Mouse (Mus musculus) midbrain, embryonic 15.5 days (tissue): ENCODE data around the gene Procr. TPM values are rescaled to one million over a fixed set of nuclear protein-coding genes. Genes with fewer than 3 reads are reported as not detected.
"Not testable (repeated sequence)": the region's sequence is repeated elsewhere in the genome, so short reads cannot be mapped to it uniquely, and the experiment has no call there.

ENCODE experiments used
- ATAC-seq: fragments of 200-750 bp; cut with Nextera tagmentation; replicated peaks from 2 replicates; pipeline ENCODE4 v1.8.0; 2017; ENCODE audit warnings: moderate TSS enrichment
- H3K27ac ChIP-seq: fragments of 300-500 bp; sonication (generic); 2 replicates; pipeline ENCODE4 v1.5.1; 2015; ENCODE audit warnings: mild to moderate bottlenecking, inconsistent platforms
- H3K27me3 ChIP-seq: fragments of 300-500 bp; sonication (generic); replicated peaks from 2 replicates; pipeline ENCODE4 v1.6.1; 2015; ENCODE audit warnings: inconsistent platforms
- H3K36me3 ChIP-seq: fragments of 300-500 bp; sonication (generic); replicated peaks from 2 replicates; pipeline ENCODE4 v1.6.1; 2015; ENCODE audit warnings: inconsistent platforms
- H3K4me1 ChIP-seq: fragments of 300-500 bp; sonication (generic); 2 replicates; pipeline ENCODE4 v1.6.1; 2015; ENCODE audit warnings: inconsistent platforms
- H3K4me2 ChIP-seq: fragments of 300-500 bp; sonication (generic); 2 replicates; pipeline ENCODE4 v1.6.1; 2015; ENCODE audit warnings: inconsistent platforms, mild to moderate bottlenecking, moderate library complexity
- H3K4me3 ChIP-seq: fragments of 300-500 bp; sonication (generic); 2 replicates; pipeline ENCODE4 v1.5.1; 2015; ENCODE audit warnings: mild to moderate bottlenecking, inconsistent platforms
- H3K9ac ChIP-seq: fragments of 300-500 bp; sonication (generic); 2 replicates; pipeline ENCODE4 v1.6.1; 2015; ENCODE audit warnings: mild to moderate bottlenecking, inconsistent platforms
- H3K9me3 ChIP-seq: fragments of 300-500 bp; sonication (generic); 2 replicates; pipeline ENCODE4 v1.6.1; 2016; ENCODE audit warnings: inconsistent platforms
- WGBS: fragments of 180-500 bp; shearing (Covaris S2); methylation state at CpG from one replicate; pipeline ENCODE4 v1.1.7; 2015; ENCODE audit warnings: mixed read lengths; 5-methylcytosine and 5-hydroxymethylcytosine counted together
- polyA plus RNA-seq: library from polyadenylated mRNA; unstranded; fragments of >200 nt; fragmentation: Nextera tagmentation; extraction: Ambion mirVana; gene quantifications from 2 replicates; pipeline ENCODE4 v1.2.1, GENCODE M21; 2015

Procr gene
- polyA plus RNA-seq, 1 experiment from 2014 or later = 2.3 TPM

GRCm38 (mm10) chr2:155728742-155729141, 22.2 kb upstream of the Procr start:
- peak overlapping the region; percentile 85 for H3K4me3 ChIP-seq
- WGBS = 4% methylated on average over 15 of the region's 15 CpGs
- peak overlapping the region; percentile 71; the same call in 1 of the 2 replicates for H3K27ac ChIP-seq
- peak; percentile 58 for ATAC-seq
- H3K9me3 ChIP-seq = no peaks in the 10 kb centered on the region
- peak overlapping the region; percentile 83 for H3K4me2 ChIP-seq
- peaks cover 16% of the 10 kb centered on the region for H3K4me1 ChIP-seq
- no peaks in the 10 kb centered on the region for H3K27me3 ChIP-seq
- 0 out of 2 replicates have a peak, but pooled peaks cover 5% of the 10 kb centered on the region for H3K36me3 ChIP-seq
- peak overlapping the region; percentile 83 for H3K9ac ChIP-seq

- H3K4me3 ChIP-seq = peak within 1 kb of the TSS; percentile 85
- H3K36me3 ChIP-seq = 0 out of 2 replicates have a peak, but pooled peaks cover 5% of the 10 kb centered on the region
- peak within 1 kb of the TSS; percentile 71 for H3K27ac ChIP-seq
- H3K9ac ChIP-seq = peak within 1 kb of the TSS; percentile 83
- peak within 1 kb of the TSS; percentile 83 for H3K4me2 ChIP-seq
- H3K4me1 ChIP-seq = peaks cover 16% of the 10 kb centered on the region
- no peaks in the 10 kb centered on the region for H3K9me3 ChIP-seq
- ATAC-seq = peak; percentile 97
- H3K27me3 ChIP-seq = no peaks in the 10 kb centered on the region
- WGBS = under 1% methylated on average over 33 of the region's 33 CpGs
These were observed 21.7 kb upstream of the Procr start, which contains the start of gene Edem2 for GRCm38 (mm10) chr2:155729158-155729645. Gene Edem2, minus strand, starts transcription at chr2:155729475.

- WGBS = 86% methylated on average over 5 of the region's 5 CpGs
- Histone ChIP-seq H3K9ac (no peak overlapping the region), H3K9me3 (no peaks in the 10 kb centered on the region), H3K4me3 (no peak overlapping the region), H3K27ac (no peak overlapping the region), H3K4me1 (no peaks in the 10 kb centered on the region), H3K36me3 (no peaks in the 10 kb centered on the region), H3K4me2 (no peak overlapping the region), H3K27me3 (no peaks in the 10 kb centered on the region)
- ATAC-seq = no peak
These were observed 15.8 kb upstream of the Procr start for GRCm38 (mm10) chr2:155735080-155735479.

- not testable (repeated sequence) for H3K9ac ChIP-seq, H3K4me1 ChIP-seq, H3K27ac ChIP-seq, H3K4me3 ChIP-seq, H3K9me3 ChIP-seq, H3K36me3 ChIP-seq, H3K4me2 ChIP-seq, ATAC-seq, H3K27me3 ChIP-seq
- 82% methylated on average over 5 of the region's 5 CpGs for WGBS
These were observed 15.2 kb upstream of the Procr start, which contains the start of gene Gm17581 for GRCm38 (mm10) chr2:155735766-155736165. Gene Gm17581, minus strand, starts transcription at chr2:155735866.

- H3K4me3 ChIP-seq = no peak overlapping the region
- H3K9me3 ChIP-seq = no peaks in the 10 kb centered on the region
- no peaks in the 10 kb centered on the region for H3K4me1 ChIP-seq
- no peaks in the 10 kb centered on the region for H3K27me3 ChIP-seq
- no peak overlapping the region for H3K9ac ChIP-seq
- WGBS = 89% methylated on average over 6 of the region's 6 CpGs
- no peak overlapping the region for H3K4me2 ChIP-seq
- ATAC-seq = no peak
- H3K27ac ChIP-seq = no peak overlapping the region
- H3K36me3 ChIP-seq = no peaks in the 10 kb centered on the region
These were observed 14.0 kb upstream of the Procr start for GRCm38 (mm10) chr2:155736936-155737335.

- 71% methylated on average over 9 of the region's 9 CpGs for WGBS
- no peak for ATAC-seq
These were observed 13.1 kb upstream of the Procr start for GRCm38 (mm10) chr2:155737803-155738202.

GRCm38 (mm10) chr2:155742211-155742610, 8.7 kb upstream of the Procr start:
- Histone ChIP-seq H3K9me3 (no peaks in the 10 kb centered on the region), H3K4me3 (no peak overlapping the region), H3K27me3 (no peaks in the 10 kb centered on the region), H3K36me3 (no peaks in the 10 kb centered on the region), H3K9ac (no peak overlapping the region), H3K27ac (no peak overlapping the region), H3K4me2 (no peak overlapping the region), H3K4me1 (no peaks in the 10 kb centered on the region)
- 83% methylated on average over 11 of the region's 11 CpGs for WGBS
- no peak for ATAC-seq

More at GRCm38 (mm10) chr2:155737803-155738202, 13.1 kb upstream of the Procr start:
- H3K36me3 ChIP-seq = no peaks in the 10 kb centered on the region
- no peaks in the 10 kb centered on the region for H3K27me3 ChIP-seq
- H3K4me2 ChIP-seq = no peak overlapping the region
- no peaks in the 10 kb centered on the region for H3K9me3 ChIP-seq
- H3K27ac ChIP-seq = no peak overlapping the region
- H3K9ac ChIP-seq = no peak overlapping the region
- H3K4me3 ChIP-seq = no peak overlapping the region
- H3K4me1 ChIP-seq = no peaks in the 10 kb centered on the region

- H3K9ac ChIP-seq = no peak overlapping the region
- H3K9me3 ChIP-seq = no peaks in the 10 kb centered on the region
- H3K4me1 ChIP-seq = no peaks in the 10 kb centered on the region
- WGBS = 85% methylated on average over 12 of the region's 12 CpGs
- no peak overlapping the region for H3K4me2 ChIP-seq
- no peak overlapping the region for H3K4me3 ChIP-seq
- no peak overlapping the region for H3K27ac ChIP-seq
- no peaks in the 10 kb centered on the region for H3K36me3 ChIP-seq
- H3K27me3 ChIP-seq = no peaks in the 10 kb centered on the region
- no peak for ATAC-seq
These were observed 8.0 kb upstream of the Procr start for GRCm38 (mm10) chr2:155742931-155743337.

- no peaks in the 10 kb centered on the region for H3K27me3 ChIP-seq
These were observed 7.6 kb upstream of the Procr start for GRCm38 (mm10) chr2:155743351-155743750.

GRCm38 (mm10) chr2:155745487-155745886, 5.4 kb upstream of the Procr start:
- Histone ChIP-seq H3K4me3 (no peak overlapping the region), H3K4me1 (no peaks in the 10 kb centered on the region), H3K27ac (no peak overlapping the region), H3K36me3 (no peaks in the 10 kb centered on the region), H3K9me3 (no peaks in the 10 kb centered on the region), H3K27me3 (no peaks in the 10 kb centered on the region), H3K4me2 (no peak overlapping the region), H3K9ac (no peak overlapping the region)
- 76% methylated on average over 3 of the region's 3 CpGs for WGBS
- ATAC-seq = no peak

More at GRCm38 (mm10) chr2:155743351-155743750, 7.6 kb upstream of the Procr start:
- no peak overlapping the region for H3K9ac ChIP-seq
- ATAC-seq = no peak
- no peaks in the 10 kb centered on the region for H3K9me3 ChIP-seq
- H3K27ac ChIP-seq = no peak overlapping the region
- no peak overlapping the region for H3K4me2 ChIP-seq
- 88% methylated on average over 9 of the region's 9 CpGs for WGBS
- no peaks in the 10 kb centered on the region for H3K4me1 ChIP-seq
- H3K36me3 ChIP-seq = no peaks in the 10 kb centered on the region
- H3K4me3 ChIP-seq = no peak overlapping the region

GRCm38 (mm10) chr2:155749394-155749793, 1.5 kb upstream of the Procr start:
- Histone ChIP-seq H3K36me3 (no peaks in the 10 kb centered on the region), H3K4me1 (peaks cover 7% of the 10 kb centered on the region; the same call in 1 of the 2 replicates), H3K27ac (no peak overlapping the region), H3K4me3 (no peak overlapping the region), H3K9me3 (no peaks in the 10 kb centered on the region), H3K9ac (no peak overlapping the region), H3K27me3 (peaks cover 8% of the 10 kb centered on the region), H3K4me2 (no peak overlapping the region)
- no peak for ATAC-seq
- 87% methylated on average over 4 of the region's 4 CpGs for WGBS

- peaks cover 6% of the 10 kb centered on the region; the same call in 1 of the 2 replicates for H3K4me1 ChIP-seq
- H3K36me3 ChIP-seq = no peaks in the 10 kb centered on the region
- peaks cover 8% of the 10 kb centered on the region for H3K27me3 ChIP-seq
- no peak overlapping the region for H3K4me3 ChIP-seq
- H3K9me3 ChIP-seq = no peaks in the 10 kb centered on the region
- no peak overlapping the region for H3K27ac ChIP-seq
- no peak overlapping the region for H3K9ac ChIP-seq
- ATAC-seq = no peak
- no peak overlapping the region for H3K4me2 ChIP-seq
- WGBS = 7% methylated on average over 1 of the region's 1 CpGs
These were observed 4.8 kb downstream of the Procr start for GRCm38 (mm10) chr2:155755746-155756145.
